Mouse (Mus musculus) lung, adult 18-20 months (tissue): ENCODE measurements around the gene Panx1.
A peak's percentile ranks its signal among the peaks of the same experiment; 100 is the strongest.

Source experiments
- DNase-seq, 2 experiments: peaks; one replicate each; pipeline ENCODE4 v3.0.0; 2022; ENCODE audit warnings: mixed read lengths in 2 of 2

Panx1 gene

GRCm38 (mm10) chr9:15045084-15045669, at the start of gene Panx1:
Gene Panx1, minus strand, starts transcription at chr9:15045478.
- DNase-seq: peak; percentile 62 to 66

- no peak for DNase-seq
Observed at GRCm38 (mm10) chr9:15068686-15069295, 23.5 kb upstream of the Panx1 start.

- no peak for DNase-seq
Observed at GRCm38 (mm10) chr9:15067995-15068685, 22.9 kb upstream of the Panx1 start.

GRCm38 (mm10) chr9:15064176-15064575, 18.9 kb upstream of the Panx1 start:
- no peak for DNase-seq

- DNase-seq: no peak
Observed at GRCm38 (mm10) chr9:15060847-15061246, 15.6 kb upstream of the Panx1 start.

GRCm38 (mm10) chr9:15060026-15060425, 14.7 kb upstream of the Panx1 start:
- DNase-seq: no peak

- no peak for DNase-seq
Observed at GRCm38 (mm10) chr9:15045740-15046139, 462 bp upstream of the Panx1 start.

- no peak for DNase-seq
Observed at GRCm38 (mm10) chr9:15044391-15045083, 741 bp downstream of the Panx1 start.

- no peak for DNase-seq
Observed at GRCm38 (mm10) chr9:15041556-15041955, 3.7 kb downstream of the Panx1 start.

- DNase-seq: no peak
Observed at GRCm38 (mm10) chr9:15039848-15040247, 5.4 kb downstream of the Panx1 start.

- no peak for DNase-seq
Observed at GRCm38 (mm10) chr9:15037704-15038103, 7.6 kb downstream of the Panx1 start.

- no peak for DNase-seq
Observed at GRCm38 (mm10) chr9:15037237-15037636, 8.0 kb downstream of the Panx1 start.

- DNase-seq: no peak
Observed at GRCm38 (mm10) chr9:15036807-15037206, 8.5 kb downstream of the Panx1 start.

GRCm38 (mm10) chr9:15036405-15036804, 8.9 kb downstream of the Panx1 start:
- DNase-seq: no peak

- no peak for DNase-seq
Observed at GRCm38 (mm10) chr9:15035979-15036378, 9.3 kb downstream of the Panx1 start.

GRCm38 (mm10) chr9:15034546-15035273, 10.6 kb downstream of the Panx1 start:
- peak; percentile 67 to 73 for DNase-seq

GRCm38 (mm10) chr9:15033568-15034160, 11.6 kb downstream of the Panx1 start:
- DNase-seq: peak in 1 of 2 experiments; percentile 25

- no peak for DNase-seq
Observed at GRCm38 (mm10) chr9:15032797-15033196, 12.5 kb downstream of the Panx1 start.

- peak; percentile 29 to 43 for DNase-seq
Observed at GRCm38 (mm10) chr9:15030771-15031170, 14.5 kb downstream of the Panx1 start.

- peak; percentile 31 to 54 for DNase-seq
Observed at GRCm38 (mm10) chr9:15029025-15029727, 16.1 kb downstream of the Panx1 start.

- no peak for DNase-seq
Observed at GRCm38 (mm10) chr9:15027725-15028124, 17.6 kb downstream of the Panx1 start.

- DNase-seq: no peak
Observed at GRCm38 (mm10) chr9:15023049-15023448, 22.2 kb downstream of the Panx1 start.
